Mouse (Mus musculus) MEL (cell line): ENCODE measurements around the gene Jag2.

Experiments
- CTCF ChIP-seq, 3 experiments: IDR thresholded peaks in 2 of 3; conservative IDR thresholded peaks in 1 of 3; 2 replicates each; pipeline ENCODE4 v1.5.1; 2011 to 2012; ENCODE audit warnings: low read length in 3 of 3, low read depth in 2 of 3, mild to moderate bottlenecking in 2 of 3, improper control_type of control experiment in 1 of 3, inconsistent platforms in 1 of 3, mixed read lengths in 1 of 3, moderate library complexity in 1 of 3; ENCODE audit not compliant: control insufficient read depth in 1 of 3, insufficient read depth in 1 of 3, poor library complexity in 1 of 3, severe bottlenecking in 1 of 3
- MXI1 ChIP-seq: IDR thresholded peaks from 2 replicates; pipeline ENCODE4 v1.6.1; 2011; ENCODE audit warnings: mild to moderate bottlenecking, low read depth, low read length, improper control_type of control experiment
- MYC ChIP-seq: IDR thresholded peaks from 2 replicates; pipeline ENCODE4 v1.6.1; 2011; ENCODE audit warnings: low read depth, mild to moderate bottlenecking, low read length, improper control_type of control experiment, moderate library complexity
- TAL1 ChIP-seq: IDR thresholded peaks from 2 replicates; pipeline ENCODE4 v1.6.1; 2012; ENCODE audit warnings: mild to moderate bottlenecking, inconsistent platforms, low read length, moderate library complexity, mixed read lengths
- TCF12 ChIP-seq: IDR thresholded peaks from 2 replicates; pipeline ENCODE4 v1.6.1; 2014; ENCODE audit warnings: low read depth, mild to moderate bottlenecking, inconsistent platforms, low read length, improper control_type of control experiment, moderate library complexity

- TF ChIP-seq CTCF (IDR thresholded peaks at IDR 0.05 in 2 of 3, conservative IDR thresholded peaks at IDR 0.05 in 1 of 3; ENCODE audit: control insufficient read depth in 1 of 3, insufficient read depth in 1 of 3, low read depth in 2 of 3, low read length in 3 of 3, poor library complexity in 1 of 3, severe bottlenecking in 1 of 3): no peak
- peak; percentile 9; the same call in 1 of the 2 replicates for TF ChIP-seq TCF12
- TF ChIP-seq MYC: no peak
- TF ChIP-seq MXI1: no peak
- TF ChIP-seq TAL1: no peak
Measured at GRCm38 (mm10) chr12:112876332-112877072, 53.1 kb downstream of the Jag2 start.
